Mouse (Mus musculus) testis, postnatal 14 days (tissue): ENCODE results near the gene Sox5.

Source experiments
- DNase-seq: peaks from one replicate; pipeline ENCODE4 v3.0.0; 2021; ENCODE audit warnings: low spot score

Sox5 gene

DNA sequence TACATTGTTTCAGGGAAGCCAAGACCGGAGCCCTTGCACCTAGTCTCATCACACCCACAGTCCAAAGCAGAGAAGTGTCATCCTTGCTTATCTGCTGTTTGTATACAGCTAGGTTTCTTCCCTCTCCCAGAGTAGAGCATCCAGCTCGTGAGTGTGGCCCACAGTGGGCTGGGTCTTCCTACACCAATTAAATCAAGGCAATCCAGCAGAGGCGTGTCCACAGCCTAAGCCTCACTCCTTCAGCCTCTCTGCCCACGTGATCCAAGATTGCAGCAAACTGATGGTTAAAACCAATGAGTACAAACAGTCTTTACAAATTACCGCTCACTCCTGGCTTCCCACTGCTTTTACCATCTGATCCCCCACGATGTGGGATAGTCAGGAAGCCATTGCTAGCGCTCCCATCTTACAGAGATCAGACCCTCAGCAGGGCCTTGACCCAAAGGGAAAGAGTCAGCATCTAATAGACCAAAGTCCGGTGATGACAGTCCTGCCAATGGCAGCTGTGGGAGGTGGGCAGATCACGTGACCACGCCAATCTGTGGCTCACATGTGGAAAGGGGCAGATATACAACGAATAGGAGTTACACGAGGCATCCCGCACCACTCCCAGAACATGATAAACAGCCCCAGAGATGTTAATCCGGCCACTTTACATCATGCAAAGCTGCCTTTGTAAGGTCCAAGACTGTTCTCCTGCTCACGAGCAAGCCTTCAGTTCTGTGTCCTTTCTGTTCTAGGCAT is 9.4 kb downstream of the Sox5 start:
- no peak for DNase-seq

DNA sequence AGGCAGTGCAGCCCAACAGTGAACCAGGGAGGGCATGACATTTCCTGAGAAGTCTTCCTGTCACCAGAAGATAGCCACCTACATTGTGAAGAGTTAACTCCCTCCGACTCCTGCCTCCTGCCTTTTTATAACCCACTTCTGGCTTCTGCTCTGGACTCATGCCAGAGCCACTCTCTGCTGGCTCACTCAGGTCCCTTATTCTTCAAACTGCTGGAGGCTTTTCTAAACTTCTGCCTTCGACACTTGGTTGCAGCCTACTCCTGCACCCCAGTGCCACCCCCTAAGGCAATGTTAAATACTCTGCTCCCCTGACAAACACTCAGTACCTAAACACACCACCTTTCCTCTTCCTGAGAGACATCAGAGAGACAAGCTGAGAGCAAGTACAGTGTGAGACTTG is 12.7 kb downstream of the Sox5 start:
- DNase-seq: no peak

DNA sequence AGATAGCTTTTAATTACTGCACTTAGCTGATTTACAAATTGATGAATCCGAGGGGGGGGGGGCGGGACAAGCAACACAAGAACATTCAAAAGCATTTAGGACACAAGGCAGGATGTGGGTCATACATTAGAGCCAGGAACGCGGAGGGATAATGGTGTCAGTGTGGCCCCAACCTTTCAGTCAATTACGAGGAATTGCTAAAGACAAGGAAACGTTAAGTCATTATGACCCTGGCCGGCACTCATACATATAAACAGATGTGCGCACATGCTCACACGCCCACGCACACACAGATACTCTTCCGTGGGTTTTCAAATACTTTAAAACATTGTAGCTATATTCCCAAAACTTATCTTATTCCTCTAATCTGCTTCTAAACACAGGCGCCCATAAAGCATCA is 19.9 kb downstream of the Sox5 start:
- no peak for DNase-seq

DNA sequence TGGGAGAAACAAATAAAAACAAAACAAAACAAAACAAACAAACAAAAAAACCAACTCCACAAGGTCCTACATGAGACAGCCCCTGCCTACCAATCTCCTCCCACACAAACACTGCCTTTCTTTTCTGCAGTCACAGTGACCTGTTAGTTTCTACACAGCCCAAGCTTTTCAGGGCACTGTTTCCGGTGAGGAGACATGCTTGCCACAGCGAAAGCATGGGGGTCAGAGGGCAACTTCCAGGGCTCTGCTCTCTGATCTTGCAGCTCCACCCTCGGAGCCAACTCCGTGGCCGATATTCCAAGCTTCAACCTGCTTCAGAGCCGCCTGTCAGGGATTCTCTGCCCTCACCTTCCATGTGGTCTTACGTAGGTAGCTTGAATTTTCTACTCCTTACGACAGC is 22.6 kb downstream of the Sox5 start:
- no peak for DNase-seq

DNA sequence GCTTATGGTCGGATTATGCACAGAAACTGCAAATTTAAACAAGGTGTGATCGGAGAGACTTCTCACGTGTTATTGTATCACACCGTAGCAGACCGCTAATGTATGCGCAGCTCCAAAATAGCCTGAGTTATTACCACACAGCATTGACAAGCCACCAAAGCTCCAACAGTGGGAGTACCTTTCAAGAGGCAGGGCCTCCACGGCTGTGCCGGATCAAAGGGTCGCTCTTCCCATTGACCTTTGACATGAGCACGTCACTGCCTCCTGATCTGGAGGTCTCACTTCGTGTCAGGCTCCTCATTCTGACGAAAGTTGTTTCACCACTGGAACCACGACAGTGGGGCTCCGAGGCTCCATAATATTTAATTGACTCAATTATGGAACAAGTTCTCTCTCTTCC is 24.4 kb downstream of the Sox5 start:
- no peak for DNase-seq

DNA sequence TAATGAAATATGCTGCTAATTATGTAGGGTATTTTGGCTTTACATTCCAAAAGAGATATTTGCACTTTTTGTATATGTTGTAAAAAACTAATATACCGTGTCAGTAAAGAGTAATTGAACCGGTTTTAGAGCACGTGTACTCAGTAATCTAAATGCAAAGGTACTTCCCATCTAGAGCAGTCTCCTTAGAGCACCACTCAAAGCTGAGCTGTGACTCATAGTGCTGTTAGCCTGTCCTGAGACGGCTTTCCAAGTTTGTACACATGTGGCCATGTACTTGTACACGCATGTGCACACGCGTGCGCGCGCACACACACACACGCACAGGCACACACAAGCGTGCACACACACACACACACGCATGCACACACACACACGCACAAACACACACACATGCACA is 25.3 kb downstream of the Sox5 start:
- DNase-seq: no peak

DNA sequence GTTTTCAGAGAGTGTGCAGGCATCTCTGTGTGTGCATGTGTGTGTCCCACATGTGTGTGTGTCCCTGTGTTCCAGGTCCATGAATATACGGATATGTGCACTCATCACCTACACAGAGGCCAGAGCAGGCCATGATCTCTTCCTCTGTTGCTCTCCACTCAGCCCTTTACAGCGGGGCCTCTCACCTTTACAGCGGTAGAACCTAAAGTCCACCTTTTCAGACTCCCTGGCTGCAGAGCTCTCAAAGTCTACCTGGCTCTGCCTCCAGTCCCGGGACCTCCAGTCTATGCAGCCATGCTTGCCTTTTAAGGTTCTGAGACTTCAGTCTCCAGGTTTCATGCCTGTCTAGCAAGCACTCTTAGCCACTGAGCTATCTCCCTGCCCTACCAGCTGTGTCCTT is 26.5 kb downstream of the Sox5 start:
- no peak for DNase-seq

DNA sequence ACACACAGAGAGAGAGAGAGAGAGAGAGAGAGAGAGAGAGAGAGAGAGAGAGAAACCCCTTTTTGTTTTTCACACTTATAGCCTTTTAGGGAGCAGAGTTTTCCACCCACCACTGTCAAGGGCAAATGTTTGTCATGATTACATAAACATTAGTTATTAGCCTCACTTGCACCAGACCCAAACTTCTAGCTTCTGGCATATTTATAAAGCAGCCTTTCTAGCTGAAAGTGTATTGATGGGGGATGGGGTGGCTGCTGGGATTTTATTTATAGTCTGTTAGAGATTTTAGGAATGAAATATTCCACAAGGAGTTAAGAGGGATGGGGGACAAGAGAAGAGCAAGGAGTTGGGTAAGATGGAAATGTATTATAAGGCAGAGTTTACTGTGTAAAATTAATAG is 27.4 kb downstream of the Sox5 start:
- no peak for DNase-seq

DNA sequence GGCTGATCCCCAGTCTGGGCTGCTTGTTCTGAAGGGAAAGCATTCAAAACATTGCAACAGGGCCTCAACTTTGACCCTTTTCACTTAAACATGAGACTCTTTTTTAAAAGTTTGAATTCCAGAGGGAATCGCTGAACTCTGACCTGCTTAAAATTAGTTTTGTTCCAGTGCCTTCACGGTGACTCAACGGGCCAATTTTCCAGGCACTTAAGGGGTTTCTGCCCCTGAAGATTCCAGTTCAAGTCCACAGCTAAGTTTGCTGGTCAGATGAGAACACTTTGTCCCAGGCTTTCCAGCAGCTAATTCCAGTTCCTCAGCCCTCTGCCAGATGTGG is 27.8 kb downstream of the Sox5 start:
- DNase-seq: no peak

DNA sequence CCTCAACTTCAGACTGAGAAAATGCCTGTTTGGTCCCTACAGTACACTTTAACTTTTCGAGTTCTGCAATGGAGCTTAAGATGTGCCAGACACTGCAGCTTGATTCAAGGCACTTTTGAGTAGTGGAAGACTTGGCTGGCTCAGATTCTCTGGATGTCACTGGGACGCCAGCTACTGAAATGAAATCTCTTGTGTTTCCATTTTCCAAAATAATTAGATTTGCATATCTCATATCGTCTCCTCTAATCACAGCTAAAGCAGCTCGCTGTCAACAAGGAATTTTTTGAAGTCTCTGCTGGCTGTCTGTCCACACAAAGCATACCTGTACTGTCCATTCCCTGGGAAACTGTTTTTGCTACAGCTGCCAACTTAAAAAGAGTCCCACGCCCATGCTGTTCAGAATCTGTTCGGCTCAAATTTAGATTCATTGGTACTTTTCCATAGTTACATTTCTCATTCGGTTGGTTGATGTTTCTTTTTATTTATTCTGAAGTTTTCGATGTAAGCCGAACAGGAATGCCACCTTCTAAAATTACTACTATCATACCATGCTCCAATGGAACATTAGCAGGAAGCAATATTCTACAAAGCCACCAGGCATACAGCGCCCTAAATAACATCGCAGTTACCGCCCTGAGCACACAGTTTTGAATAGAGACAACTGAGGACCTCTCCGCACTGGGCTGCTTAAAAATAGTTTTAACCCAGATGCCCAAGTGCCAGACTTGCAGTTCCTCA is 28.4 kb downstream of the Sox5 start:
- no peak for DNase-seq

DNA sequence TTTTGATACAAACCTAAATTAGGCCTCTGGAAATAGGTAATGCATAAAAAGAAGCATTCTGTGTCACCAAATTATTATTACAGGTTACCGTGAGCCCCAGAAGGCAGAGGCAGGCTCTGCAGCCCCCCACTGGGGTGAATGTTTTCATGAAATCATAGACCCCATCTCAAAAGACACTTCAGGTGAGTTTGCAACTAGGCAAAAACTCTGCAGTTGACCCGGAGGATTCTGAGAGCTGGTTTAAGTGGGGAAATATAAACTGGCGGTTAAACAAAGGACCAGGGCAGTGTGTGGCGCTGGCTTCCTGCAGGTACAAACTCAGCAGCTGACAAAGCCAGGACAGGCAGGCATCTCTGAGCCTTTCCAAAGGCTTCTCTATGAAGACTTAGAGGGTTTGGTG is 30.2 kb downstream of the Sox5 start:
- DNase-seq: no peak

DNA sequence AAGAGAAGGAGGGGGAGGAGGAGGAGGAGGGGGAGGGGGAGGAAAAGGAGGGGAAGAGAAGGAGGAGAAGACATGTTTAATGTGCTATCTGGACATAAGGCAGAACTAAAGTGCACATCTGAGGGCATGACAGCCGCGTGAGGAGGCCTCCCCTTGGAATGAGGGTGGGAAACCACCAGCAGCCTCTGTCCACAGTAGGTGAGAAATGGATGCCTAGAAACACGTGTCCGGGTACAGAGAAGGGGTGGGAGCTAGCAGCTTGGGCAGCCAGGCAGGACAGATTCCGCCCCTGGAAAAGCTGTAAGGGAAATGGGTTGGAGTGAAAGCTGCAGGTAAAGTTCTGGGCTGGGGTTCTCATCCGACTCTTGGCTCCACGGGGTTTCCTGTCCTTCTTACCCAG is 31.6 kb downstream of the Sox5 start:
- DNase-seq: no peak

DNA sequence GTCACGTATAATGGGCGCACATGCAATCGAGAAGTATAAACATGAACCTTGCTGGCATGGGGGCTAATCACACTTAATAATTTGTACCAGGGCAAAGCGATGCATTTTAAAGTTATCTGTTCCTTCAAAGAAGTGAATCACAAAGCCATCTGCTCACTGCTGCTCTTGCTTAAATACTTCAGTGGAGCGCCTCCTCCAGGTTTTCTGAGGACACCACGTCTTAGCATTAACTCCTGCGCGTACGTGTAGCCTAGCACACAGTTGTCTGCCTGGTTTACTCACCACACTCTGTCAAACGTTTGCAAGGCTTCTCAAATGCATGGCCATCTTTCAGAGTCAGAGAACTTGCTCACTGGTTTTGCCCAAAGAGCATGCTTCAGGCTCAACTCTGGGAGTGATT is 35.3 kb downstream of the Sox5 start:
- DNase-seq: no peak

DNA sequence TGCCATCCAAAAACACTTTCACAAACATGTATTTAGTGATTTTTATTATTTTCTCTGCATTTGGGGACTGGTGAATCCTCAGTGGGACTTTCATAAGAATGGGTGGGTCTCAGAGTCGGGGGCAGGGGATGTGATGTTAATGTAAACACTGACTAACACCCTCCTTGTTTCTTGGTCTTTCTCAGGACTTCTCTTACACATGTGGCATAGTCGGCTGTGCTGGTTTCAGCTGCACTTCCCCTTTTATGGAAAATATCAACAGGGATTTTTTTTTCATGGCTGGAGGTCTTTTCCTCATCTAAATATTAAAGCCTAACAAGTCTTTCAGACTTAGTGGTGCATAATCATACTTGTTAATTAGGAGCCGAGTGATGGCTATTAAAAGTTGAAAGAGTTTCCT is 39.2 kb downstream of the Sox5 start:
- no peak for DNase-seq

DNA sequence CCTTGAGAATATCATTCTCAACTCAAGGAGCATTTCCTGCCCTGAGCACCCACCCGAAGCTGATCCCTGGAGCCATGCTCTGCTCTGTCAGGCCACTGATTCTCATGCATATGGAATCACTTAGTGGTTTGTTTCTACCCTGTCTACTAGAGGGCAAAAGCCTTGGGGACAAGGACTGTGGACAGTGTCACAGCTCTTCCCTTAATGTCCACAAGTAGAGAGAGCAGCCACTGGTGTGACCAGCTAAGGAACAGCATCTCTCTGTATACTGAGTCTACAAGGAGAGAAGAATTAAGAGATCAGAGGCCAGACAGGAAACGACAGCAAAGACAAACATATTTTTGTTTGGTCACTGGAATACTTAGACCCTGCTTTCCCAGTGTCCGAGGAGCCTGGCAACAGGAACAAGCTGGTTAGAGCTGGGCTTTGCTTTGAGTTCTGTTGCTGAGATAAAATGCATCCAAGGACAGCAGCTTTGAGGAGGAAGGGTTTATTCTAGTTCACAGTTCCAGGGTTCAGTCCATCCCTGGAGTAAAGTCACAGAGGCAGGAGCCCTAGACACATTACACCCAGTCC is 40.6 kb downstream of the Sox5 start:
- DNase-seq: no peak

DNA sequence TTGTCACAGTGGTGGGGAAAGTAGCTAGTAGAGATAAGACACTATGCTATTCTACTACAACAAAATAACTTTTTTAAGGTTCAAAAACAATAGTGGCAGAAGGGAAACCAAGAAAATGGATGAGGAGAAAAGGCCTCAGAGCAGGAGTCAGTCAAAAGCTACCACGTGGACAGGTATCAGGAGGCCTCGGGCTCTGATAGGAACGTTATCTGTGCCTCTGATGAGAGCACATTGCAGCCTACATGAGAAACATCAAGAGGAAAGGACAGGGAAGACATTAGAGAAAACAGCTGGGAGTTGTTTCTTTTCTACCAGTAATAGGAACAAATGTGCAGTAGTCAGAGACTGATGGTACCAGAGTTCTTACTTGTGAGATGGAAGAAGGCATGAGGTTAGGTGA is 41.4 kb downstream of the Sox5 start:
- DNase-seq: no peak

DNA sequence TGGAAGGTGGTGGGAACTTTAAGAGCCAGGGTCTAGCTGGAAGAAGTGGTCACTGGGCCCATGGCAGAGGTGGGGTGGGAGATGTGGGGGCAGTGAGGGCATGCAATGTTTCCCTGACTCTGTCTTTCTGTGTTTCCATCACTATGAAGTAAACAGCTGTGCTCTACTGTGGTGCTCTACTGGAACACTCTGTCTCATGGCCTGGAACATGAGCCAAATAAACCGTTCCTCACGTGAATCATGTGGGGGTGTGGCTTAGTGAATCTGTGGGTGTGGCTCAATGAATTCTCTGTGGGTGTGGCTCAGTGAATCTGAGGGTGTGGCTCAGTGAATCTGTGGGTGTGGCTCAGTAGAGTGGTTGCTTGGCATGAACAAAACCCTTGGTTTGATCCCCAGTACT is 42.0 kb downstream of the Sox5 start:
- DNase-seq: no peak

DNA sequence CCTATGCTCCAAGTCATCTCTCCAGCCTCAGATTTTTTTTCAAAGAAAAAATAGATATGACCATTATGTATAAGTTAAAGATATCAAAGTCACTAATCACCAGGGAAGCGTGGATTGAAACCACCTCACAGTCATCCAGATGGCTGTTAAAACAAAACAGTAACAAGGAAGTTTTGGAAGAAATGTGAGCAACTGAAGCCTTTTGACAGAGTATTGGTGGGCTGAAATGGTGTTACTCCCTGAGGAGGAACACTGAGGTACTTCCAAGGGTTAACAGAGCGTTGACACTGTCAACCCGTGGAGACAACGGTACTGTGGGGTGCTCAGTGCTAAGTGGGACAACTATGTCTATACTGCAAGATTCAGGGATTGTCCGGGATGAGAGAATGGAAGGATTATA is 44.0 kb downstream of the Sox5 start:
- DNase-seq: no peak

DNA sequence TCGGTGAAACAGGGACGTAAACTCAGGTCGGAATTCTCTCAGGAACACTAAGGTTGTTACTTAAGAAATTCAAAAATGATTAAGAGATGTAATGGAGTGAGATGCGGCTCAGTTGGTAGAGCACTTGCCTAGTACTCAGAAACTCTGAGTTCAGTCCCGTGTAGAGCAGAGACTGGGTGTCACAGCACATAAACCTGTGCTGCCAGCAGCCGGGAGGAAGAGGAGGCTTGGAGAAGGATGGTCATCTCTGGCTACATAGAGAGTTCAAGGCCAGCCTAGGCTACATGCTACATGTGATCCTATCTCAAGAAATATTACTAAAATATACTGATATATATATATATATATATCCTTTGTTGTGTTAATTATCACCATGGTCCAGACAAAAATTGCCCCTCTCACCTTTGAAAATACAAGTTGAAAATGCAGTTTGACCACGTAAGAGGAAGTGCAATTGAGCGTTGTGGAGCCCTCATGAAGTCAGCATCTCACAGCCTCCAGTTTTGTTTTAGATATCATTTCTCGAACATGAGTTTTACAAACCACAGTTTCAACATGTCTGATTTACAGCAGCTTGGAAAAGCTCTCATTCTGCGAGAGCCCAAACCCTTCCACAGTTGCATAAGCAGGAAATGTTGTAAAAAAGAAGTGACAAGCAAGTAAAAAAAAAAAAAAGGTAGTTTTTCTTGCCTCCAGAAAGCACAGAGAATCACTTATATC is 50.4 kb downstream of the Sox5 start:
- DNase-seq: no peak

DNA sequence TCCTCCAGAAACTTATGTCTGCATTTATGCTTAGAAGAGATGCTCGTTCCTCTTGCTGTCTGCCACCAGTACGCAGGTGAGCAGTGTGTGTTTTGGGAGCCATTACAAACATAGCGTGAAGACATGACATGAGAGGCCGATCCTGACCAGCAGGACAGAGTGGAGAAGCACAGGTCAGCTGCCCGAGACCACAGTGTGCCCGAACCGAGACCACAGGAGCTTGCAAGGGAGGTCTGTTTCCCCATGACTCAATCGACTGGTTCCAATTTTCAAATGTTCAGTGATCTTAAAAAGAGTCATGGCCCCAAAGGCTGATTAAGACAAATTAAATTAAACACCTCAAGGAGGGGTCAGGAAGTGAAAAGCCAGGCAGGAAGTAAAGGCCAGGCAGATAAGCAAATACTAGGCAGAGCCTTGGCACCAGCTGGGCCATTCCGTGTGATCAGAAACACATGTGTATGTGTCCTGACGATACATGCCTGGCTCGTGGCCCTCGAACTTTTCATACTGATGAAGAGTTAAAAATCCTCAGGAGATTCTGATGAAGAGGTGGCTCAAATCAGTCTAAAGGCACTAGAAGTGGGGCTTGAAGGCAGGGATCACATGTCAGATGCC is 58.1 kb downstream of the Sox5 start:
- no peak for DNase-seq

DNA sequence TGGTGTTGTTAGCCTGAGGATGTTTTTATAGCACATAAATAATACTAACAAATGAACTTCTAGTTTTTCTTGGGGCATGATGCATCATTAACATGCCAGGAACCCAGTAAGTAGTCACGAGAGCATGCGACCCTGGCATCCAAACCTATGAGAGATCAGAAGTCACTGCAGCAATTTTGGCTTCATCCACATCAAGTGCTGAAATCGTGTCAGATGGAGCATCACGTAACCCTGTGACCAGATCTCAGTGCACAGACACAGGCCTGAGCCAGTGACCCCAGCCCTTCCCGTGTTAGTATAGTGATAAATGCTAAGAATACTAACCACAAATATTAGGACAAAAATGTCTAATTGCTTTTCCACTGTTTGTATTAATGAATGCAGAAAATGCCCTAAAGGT is 58.8 kb downstream of the Sox5 start:
- no peak for DNase-seq

DNA sequence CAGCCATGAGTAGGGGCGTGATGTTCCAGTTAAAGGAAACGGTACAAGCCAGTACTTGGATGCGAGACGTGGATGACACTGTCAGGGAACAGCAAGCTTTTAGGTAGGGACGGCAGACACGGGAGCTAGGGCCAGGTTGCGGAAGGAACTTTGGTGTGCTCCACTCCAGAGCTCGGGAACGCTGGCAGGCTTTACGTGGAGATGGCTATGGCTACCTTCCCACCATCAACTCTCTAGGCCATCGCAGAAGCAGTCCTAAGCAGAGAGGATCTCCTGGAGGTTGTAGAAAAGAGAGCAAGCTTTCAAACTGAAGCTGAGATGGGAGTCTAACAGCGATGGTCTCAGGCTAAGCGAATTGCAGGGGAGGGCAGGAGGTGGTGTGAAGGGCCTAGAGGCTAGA is 60.9 kb downstream of the Sox5 start:
- DNase-seq: no peak

DNA sequence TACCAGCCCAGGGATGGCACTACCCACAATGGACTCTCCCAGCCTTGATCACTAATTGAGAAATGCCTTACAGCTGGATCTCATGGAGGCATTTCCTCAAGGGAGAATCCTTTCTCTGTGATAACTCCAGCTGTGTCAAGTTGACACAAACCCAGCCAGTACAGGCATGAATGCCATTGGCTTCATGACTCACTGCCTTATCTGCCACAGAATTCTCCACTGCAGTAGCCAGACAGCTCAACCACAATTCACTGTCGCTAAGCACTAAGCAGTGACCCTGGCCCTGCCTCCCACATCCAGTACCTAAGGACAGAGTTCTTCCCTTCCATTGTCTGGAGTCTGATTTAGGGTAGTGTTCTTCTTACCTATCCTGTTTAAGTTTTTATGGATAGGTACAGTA is 65.4 kb downstream of the Sox5 start:
- DNase-seq: no peak
